Mouse (Mus musculus) stomach, embryonic 14.5 days (tissue): ENCODE results near the gene Slc12a6. TPM values are rescaled to one million over a fixed set of nuclear protein-coding genes. Genes with fewer than 3 reads are reported as not detected.
A peak's percentile ranks its signal among the peaks of the same experiment; 100 is the strongest.

Source experiments
- ATAC-seq: fragments of 200-750 bp; cut with Nextera tagmentation; 2 replicates; pipeline ENCODE4 v1.8.0; 2017; ENCODE audit warnings: low read depth, moderate TSS enrichment; ENCODE audit not compliant: insufficient number of reproducible peaks, insufficient read depth, low FRiP score
- H3K27ac ChIP-seq: fragments of 300-500 bp; sonication (generic); 2 replicates; pipeline ENCODE4 v1.5.1; 2014; ENCODE audit warnings: mild to moderate bottlenecking, low read length, moderate library complexity, mixed read lengths
- H3K27me3 ChIP-seq: fragments of 300-500 bp; sonication (generic); 2 replicates; pipeline ENCODE4 v1.6.1; 2014; ENCODE audit warnings: low read length, control low read depth, mixed read lengths; ENCODE audit not compliant: control insufficient read depth, insufficient read depth
- H3K36me3 ChIP-seq: fragments of 300-500 bp; sonication (generic); 2 replicates; pipeline ENCODE4 v1.6.1; 2014; ENCODE audit warnings: mild to moderate bottlenecking, control low read depth, low read length, moderate library complexity, mixed read lengths; ENCODE audit not compliant: control insufficient read depth, insufficient read depth
- H3K4me1 ChIP-seq: fragments of 300-500 bp; sonication (generic); 2 replicates; pipeline ENCODE4 v1.6.1; 2014; ENCODE audit warnings: low read length, control low read depth, mixed read lengths; ENCODE audit not compliant: control insufficient read depth, insufficient read depth
- H3K4me2 ChIP-seq: fragments of 300-500 bp; sonication (generic); replicated peaks from 2 replicates; pipeline ENCODE4 v1.6.1; 2014; ENCODE audit warnings: low read depth, low read length, control low read depth
- H3K4me3 ChIP-seq: fragments of 300-500 bp; sonication (generic); 2 replicates; pipeline ENCODE4 v1.5.1; 2014; ENCODE audit warnings: low read depth, low read length, control low read depth
- H3K9ac ChIP-seq: fragments of 300-500 bp; sonication (generic); replicated peaks from 2 replicates; pipeline ENCODE4 v1.6.1; 2014; ENCODE audit warnings: low read depth, mild to moderate bottlenecking, control low read depth, low read length, moderate library complexity, mixed read lengths
- H3K9me3 ChIP-seq: fragments of 300-500 bp; sonication (generic); 2 replicates; pipeline ENCODE4 v1.6.1; 2016; ENCODE audit warnings: low read depth, low read length, control low read depth; ENCODE audit not compliant: control insufficient read depth
- WGBS: fragments of 180-500 bp; shearing (Covaris S2); extraction: QIAGEN DNeasy Blood & Tissue Kit; methylation state at CpG from one replicate; pipeline ENCODE4 v1.1.7; 2014; 5-methylcytosine and 5-hydroxymethylcytosine counted together
- polyA plus RNA-seq: library from polyadenylated mRNA; unstranded; fragments of >200 nt; fragmentation: Nextera tagmentation; extraction: Ambion mirVana; gene quantifications from 2 replicates; pipeline ENCODE4 v1.2.1, GENCODE M21; 2014

Gene Slc12a6
- polyA plus RNA-seq, 1 experiment from 2014 or later: 18.9 TPM

- Histone ChIP-seq H3K36me3 (no peaks in the 10 kb centered on the region), H3K27me3 (no peaks in the 10 kb centered on the region), H3K27ac (no peak overlapping the region), H3K4me2 (peak overlapping the region; percentile 74), H3K9ac (no peak overlapping the region), H3K4me3 (peak overlapping the region; percentile 65; the same call in 1 of the 2 replicates), H3K9me3 (no peaks in the 10 kb centered on the region), H3K4me1 (peaks cover 12% of the 10 kb centered on the region)
- no peak for ATAC-seq
- WGBS: 76% methylated on average over 8 of the region's 8 CpGs
Measured at GRCm38 (mm10) chr2:112267547-112268269, 2.1 kb downstream of the Slc12a6 start.

DNA sequence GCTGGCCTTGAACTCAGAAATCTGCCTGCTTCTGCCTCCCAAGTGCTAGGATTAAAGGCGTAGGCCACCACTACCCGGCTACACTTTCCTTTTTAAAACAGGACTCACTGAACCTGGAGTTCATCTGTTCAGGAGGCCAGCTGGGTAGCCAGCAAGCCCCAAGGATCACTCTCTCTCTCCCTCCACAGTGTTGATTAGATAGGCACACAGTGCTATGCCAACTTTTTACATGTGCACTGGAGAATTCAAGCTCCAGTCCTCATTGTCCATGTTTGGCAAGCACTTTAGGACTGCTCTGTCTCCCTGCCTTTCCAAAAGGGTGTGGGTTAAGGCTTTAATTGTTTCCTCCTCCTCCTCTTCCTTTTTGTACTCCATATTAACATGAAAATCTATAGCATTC, 4.4 kb downstream of the Slc12a6 start:
- Histone ChIP-seq H3K9ac (no peak overlapping the region), H3K27ac (no peak overlapping the region), H3K4me2 (no peak overlapping the region), H3K4me3 (no peak overlapping the region), H3K36me3 (no peaks in the 10 kb centered on the region), H3K27me3 (no peaks in the 10 kb centered on the region), H3K4me1 (peaks cover 4% of the 10 kb centered on the region; the same call in 1 of the 2 replicates), H3K9me3 (no peaks in the 10 kb centered on the region)
- ATAC-seq: no peak
- 83% methylated on average over 2 of the region's 2 CpGs for WGBS

DNA sequence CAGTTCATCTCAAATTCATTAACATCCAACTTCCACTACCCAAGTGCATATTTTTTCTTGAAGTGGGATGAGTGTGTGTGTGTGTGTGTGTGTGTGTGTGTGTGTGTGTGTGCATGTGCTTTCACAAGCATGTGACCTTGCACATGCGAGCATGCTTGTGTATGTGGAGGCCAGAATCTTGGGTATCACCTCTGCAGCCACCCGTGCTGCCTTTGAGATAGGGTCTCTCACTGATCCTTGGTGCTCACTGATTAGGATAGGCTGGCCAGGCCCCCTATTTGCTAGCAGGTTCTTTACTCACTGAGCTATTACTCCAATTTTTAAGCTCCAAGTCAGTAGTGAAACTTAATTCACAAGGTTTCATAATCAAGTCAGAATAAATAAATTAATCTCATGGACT, 7.3 kb downstream of the Slc12a6 start:
- Histone ChIP-seq H3K36me3 (no peaks in the 10 kb centered on the region), H3K9ac (no peak overlapping the region), H3K4me3 (no peak overlapping the region), H3K27me3 (no peaks in the 10 kb centered on the region), H3K27ac (no peak overlapping the region), H3K4me1 (no peaks in the 10 kb centered on the region), H3K4me2 (no peak overlapping the region), H3K9me3 (no peaks in the 10 kb centered on the region)
- WGBS: 90% methylated on average over 2 of the region's 2 CpGs
- no peak for ATAC-seq

DNA sequence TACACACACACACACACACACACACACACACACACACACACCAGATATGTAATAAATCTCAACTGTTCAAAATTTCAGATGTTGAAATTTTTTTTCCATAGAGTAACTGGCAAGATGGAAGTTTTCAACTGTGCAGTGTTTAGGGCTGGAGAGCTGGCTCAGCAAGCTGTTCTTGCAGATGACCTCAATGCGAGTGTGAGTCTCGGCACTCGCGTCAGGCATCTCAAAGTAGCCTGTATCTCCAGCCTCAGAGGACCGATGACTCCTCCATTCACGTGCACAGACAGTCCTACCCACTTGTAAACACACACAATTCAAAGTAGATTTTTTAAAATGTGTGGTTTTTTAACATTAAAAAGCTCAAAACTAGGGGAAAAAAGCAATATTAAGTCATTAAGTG, 7.8 kb downstream of the Slc12a6 start:
- Histone ChIP-seq H3K27me3 (no peaks in the 10 kb centered on the region), H3K4me3 (no peak overlapping the region), H3K4me2 (no peak overlapping the region), H3K27ac (no peak overlapping the region), H3K4me1 (no peaks in the 10 kb centered on the region), H3K9ac (no peak overlapping the region), H3K9me3 (no peaks in the 10 kb centered on the region), H3K36me3 (no peaks in the 10 kb centered on the region)
- WGBS: 84% methylated on average over 6 of the region's 6 CpGs
- ATAC-seq: no peak

DNA sequence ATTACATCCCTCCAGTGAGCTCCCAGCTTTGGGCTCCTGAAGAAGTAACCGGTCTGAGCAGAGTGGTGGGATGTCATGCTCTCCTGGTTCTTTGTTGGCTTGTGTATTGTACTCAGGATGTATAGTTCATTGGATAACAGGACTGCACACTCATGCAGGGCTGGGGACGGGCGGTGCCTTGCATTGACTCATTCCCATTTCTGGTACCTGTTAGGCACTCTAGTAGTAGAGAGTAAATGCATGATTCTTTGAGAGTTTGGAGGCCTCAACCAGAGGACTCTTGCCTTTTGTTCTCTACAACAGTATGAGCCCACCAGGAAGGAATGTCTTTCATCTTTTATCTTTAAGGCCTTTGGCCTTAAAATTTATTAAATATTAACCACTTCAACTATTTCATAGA, 11.2 kb downstream of the Slc12a6 start:
- ATAC-seq: peak; percentile 49; the same call in 1 of the 2 replicates
- H3K4me1 ChIP-seq: no peaks in the 10 kb centered on the region
- 69% methylated on average over 3 of the region's 3 CpGs for WGBS
- no peak overlapping the region for H3K27ac ChIP-seq
- H3K36me3 ChIP-seq: no peaks in the 10 kb centered on the region
- H3K27me3 ChIP-seq: no peaks in the 10 kb centered on the region
- H3K9me3 ChIP-seq: no peaks in the 10 kb centered on the region
- H3K9ac ChIP-seq: no peak overlapping the region
- no peak overlapping the region for H3K4me2 ChIP-seq
- H3K4me3 ChIP-seq: no peak overlapping the region

- ATAC-seq: no peak
- Histone ChIP-seq H3K4me3 (no peak overlapping the region), H3K36me3 (no peaks in the 10 kb centered on the region), H3K27ac (no peak overlapping the region), H3K9ac (no peak overlapping the region), H3K9me3 (no peaks in the 10 kb centered on the region), H3K4me1 (no peaks in the 10 kb centered on the region), H3K27me3 (no peaks in the 10 kb centered on the region), H3K4me2 (no peak overlapping the region)
- WGBS: 84% methylated on average over 1 of the region's 1 CpGs
Measured at GRCm38 (mm10) chr2:112282846-112283245, 17.2 kb downstream of the Slc12a6 start.

DNA sequence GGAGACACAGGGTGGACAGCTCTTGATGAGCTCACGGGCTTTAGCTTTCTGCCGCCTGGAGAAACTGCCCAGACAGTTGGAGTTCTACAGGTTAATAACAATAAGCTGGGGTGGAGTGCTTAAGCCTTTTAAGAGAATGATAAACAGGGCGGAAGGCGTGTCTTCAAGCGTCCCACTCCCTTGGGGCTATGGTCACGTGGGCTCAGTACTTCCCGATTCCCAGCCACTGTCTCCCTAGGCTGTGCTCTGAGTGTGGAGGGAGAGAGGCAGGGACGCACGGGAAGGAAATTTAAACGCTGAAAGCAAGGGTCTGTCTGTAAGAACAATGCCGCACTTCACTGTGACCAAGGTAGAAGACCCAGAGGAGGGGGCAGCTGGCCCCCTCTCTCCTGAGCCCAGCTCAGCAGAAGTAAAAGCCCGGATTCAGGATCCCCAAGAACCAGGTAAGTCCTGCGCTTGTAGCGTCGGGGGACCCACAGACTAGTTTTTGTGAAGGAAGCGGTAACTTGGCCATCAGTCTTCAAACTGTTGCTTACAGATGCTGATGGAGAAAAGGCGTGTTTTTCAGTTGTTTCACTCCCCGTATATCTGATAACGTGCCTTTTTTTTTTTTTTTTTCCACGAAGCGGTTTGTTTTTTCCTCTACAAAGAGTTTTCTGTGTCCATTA, 18.9 kb downstream of the Slc12a6 start:
- no peaks in the 10 kb centered on the region for H3K27me3 ChIP-seq
- no peaks in the 10 kb centered on the region for H3K4me1 ChIP-seq
- under 1% methylated on average over 21 of the region's 21 CpGs for WGBS
- H3K9ac ChIP-seq: peak overlapping the region; percentile 40
- peak overlapping the region; percentile 28; the same call in 1 of the 2 replicates for H3K27ac ChIP-seq
- H3K4me3 ChIP-seq: peak overlapping the region; percentile 52
- no peaks in the 10 kb centered on the region for H3K36me3 ChIP-seq
- H3K4me2 ChIP-seq: peak overlapping the region; percentile 90
- peak; percentile 93 for ATAC-seq
- no peaks in the 10 kb centered on the region for H3K9me3 ChIP-seq

DNA sequence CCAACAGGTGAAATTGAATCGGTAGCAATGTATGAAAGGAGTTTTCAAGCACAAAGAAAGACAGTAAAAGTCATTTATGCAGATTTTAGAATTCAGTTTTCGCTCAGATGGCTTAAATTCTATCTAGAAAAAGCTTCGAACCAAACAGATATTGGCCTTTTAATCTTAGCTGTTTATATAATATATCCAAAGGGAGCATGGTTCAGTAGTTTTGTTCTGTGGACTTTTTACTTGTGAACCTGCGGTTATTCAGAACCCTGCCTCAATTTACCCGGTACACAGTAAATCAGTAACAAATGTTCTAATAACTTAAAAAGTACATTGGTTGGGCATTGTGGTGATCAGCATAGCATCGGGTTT, 19.4 kb downstream of the Slc12a6 start:
- H3K36me3 ChIP-seq: no peaks in the 10 kb centered on the region
- peak overlapping the region; percentile 52 for H3K4me3 ChIP-seq
- no peaks in the 10 kb centered on the region for H3K4me1 ChIP-seq
- H3K4me2 ChIP-seq: peak overlapping the region; percentile 90
- no peaks in the 10 kb centered on the region for H3K9me3 ChIP-seq
- H3K9ac ChIP-seq: peak overlapping the region; percentile 40; the same call in 1 of the 2 replicates
- 52% methylated on average over 6 of the region's 6 CpGs for WGBS
- no peak overlapping the region for H3K27ac ChIP-seq
- H3K27me3 ChIP-seq: no peaks in the 10 kb centered on the region
- no peak for ATAC-seq
